Mouse (Mus musculus): ENCODE results near the gene Syngr1.

The Syngr1 gene

DNA sequence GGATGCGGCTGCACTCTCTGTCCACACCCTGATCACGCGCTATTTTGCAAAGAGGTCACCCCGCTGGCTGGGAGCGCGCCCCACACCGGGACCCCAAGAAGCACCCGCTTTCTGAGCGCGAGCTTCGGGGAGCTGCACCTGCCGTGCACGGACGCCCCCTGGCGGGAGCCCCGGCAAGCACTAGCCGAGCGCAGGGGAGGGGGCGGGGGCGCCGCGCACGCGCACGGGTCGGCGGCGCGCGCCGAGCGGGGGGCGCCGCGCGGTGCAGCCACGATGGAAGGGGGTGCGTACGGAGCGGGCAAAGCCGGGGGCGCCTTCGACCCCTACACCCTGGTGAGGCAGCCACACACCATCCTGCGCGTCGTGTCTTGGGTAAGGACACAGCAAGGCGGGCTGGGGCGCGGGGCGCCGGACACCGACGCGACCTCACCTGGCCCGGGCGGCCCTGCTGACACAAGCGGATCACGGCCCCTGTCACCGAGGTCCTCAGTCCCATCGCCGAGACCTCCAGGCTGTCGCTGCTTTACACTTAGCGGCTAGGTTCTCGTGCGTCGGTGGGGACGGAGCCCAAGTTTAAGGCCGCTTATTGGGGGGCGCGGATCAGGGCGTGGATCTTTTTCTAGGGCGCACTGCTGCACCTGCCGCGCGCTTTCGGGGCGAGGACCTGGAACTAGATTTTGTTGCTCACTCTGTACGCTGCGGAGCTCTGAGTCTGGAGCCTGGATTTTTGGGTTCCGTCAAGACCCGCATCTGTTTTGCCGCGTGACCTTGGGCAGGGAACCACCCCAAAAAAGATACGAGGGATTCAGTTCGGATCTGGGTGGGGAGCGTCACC, at the start of gene Syngr1, which contains the start of gene Rpl3:
Gene Syngr1 (plus strand): TSS at position 214 of the 835 bp plus-strand sequence.
Gene Rpl3 (minus strand): TSS at position 748 of the 835 bp plus-strand sequence.
- DNase-seq, result peak; percentile 60 to 68

DNA sequence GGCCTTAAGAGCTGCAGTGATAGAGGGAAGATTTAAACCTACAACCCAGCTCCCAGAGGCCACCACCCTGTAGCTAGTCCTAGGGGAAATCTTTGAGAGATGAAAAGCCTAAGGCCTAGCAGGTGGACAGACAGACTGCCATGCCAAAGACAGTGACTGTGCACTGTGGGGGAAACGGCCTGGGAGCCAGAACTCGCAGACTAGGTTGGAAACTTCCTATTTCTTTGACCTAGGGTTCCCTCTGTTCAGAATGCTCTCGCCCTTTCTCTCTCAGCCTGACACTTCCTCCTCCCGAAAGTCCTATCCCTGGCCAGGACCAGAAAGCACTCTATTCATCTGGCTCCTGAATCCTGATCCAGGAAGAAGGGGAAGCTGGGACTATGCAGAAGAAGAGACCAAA, 49.0 kb upstream of the Syngr1 start:
- no peak for DNase-seq

DNA sequence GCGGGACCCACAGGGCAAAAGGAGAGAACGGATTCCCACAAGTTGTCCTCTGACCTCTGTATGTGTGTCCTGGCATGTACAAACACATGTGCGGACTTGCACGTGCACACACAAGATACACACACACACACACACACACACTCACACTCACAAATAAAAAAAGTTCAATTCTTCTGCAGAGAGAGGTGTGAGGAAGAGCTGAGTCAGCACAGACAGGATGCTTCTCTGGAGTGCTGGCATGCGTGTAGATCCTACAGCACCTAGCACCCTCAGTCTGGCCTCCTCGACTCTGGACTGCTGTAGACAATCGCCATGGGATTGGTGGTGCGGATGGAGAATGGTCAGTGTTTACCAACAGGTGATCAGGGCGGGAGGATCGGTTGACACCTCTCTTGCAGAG, 46.9 kb upstream of the Syngr1 start:
- DNase-seq, result no peak

DNA sequence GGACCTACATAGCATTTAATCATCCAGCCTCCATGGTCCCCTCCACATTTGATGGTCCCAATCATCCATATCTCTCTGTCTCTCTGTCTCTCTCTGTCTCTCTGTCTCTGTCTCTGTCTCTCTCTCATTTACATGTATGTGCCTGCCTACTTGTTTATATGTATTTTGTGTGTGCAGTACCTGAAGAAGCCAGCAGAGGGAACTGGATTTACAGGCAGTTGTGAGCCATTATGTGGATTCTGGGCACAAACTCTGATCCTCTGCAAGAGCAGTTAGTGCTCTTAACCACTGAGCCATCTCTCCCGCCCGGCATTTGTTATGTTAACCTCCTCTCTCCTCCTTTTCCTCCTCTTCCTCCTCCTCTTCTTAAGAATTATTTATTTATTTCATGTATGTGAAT, 45.4 kb upstream of the Syngr1 start:
- no peak for DNase-seq

DNA sequence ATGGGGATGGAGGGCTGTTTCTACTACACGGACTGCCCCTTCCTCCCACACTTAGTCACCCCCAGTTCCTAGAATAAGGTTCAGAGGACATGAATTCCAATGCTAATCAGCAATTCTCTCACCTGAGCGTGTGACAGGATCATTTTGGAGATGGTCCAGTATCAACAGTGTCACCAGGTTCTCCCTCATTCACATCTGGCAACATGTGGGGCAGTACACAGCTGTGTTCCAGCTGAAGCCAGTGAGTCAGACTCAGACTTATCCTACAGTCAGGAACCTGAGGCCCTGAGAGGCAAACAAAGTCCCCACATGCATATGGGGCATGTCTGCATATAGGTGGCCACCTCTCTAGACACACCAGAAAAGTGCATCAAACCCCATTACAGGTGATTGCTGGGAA, 43.9 kb upstream of the Syngr1 start:
- DNase-seq, result no peak

DNA sequence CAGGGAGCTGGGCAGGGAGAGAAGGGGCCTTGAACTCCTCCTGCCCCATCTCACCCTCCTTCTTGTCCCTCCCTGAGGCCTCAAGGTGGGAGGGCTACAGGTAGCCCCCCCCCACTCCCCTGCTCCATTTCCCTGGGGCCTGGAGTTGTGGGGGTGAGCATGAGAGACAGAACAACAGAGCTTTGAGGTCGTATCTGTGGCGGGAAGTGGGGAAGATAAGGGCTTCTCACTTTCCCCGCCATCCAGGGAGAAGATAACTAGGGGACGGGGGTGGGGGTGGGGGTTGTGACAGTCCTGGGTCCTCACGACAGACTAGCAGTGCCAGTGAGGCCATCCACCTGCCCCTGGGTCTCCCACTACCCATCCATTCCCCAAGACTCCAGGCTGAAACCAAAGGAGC, 43.2 kb upstream of the Syngr1 start:
- DNase-seq, result no peak

DNA sequence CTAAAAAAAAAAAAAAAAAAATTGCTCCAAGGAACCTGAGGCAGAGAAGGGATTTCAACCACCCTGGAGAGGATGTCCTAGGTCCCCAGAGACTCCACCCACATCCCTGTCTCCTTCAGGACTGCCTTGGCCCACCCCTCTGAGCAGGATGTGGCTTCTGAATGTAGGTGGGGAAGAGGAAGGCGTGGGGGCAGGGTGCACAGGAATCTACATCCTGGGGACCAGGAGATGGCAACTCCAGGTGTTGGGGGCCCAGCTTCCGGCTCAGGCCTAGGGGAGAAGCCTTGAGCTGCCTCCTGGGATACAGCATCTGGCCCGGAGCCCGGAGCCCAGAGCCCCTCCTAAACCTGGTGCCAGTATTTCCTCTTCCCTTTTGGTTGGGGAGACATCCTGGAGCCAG, 41.0 kb upstream of the Syngr1 start:
- no peak for DNase-seq

DNA sequence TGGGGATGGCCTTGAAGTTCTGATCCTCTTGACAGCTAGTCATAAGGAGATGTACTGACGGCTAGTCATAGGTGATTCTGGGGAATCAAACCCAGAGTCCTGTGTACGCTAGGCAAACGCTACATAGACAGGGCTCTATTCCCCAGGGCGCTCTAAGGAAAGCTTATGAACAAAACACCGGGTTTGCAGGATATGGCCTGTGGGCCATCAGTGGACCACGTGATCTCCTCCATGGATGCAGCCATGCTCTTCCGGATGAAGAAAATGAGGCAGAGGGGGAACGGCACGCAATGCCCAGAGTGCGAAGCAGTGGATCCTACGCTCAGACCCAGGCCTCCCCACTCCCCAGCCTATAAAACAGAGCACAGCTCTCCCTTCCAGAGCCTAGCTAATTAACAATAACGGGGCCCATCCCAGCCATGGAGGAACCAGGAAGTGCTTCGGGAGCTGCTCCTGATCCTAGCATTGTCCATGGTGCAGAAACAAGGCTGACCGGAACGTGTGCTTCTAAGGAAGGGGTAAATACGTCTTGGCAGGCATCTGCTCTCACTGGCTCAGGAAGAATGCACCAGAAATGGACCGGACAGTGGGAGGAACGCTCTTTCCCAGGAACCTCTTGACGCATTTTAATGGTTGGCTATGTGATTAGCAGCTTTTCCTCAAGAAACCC, 39.9 kb upstream of the Syngr1 start:
- DNase-seq, result no peak

DNA sequence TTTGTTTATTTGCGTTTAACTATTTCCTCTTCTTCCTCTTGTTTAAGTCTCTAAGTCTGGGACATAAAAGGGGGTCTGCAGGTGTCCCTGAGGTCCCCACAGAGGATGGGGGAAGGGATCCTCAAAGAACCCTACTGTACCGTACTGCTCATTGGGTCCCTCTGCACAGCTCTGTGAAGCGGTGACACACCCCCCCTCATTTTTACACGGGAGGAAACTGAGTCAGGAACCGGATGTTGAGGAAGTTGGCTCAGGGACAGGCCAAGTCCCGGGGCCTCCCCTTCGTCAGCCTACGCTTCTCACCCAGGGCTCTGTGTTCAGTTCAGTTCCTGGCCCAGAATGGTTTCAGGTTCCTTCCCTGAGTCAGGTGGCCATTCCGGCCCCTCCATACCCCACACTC, 39.4 kb upstream of the Syngr1 start:
- DNase-seq, result no peak

DNA sequence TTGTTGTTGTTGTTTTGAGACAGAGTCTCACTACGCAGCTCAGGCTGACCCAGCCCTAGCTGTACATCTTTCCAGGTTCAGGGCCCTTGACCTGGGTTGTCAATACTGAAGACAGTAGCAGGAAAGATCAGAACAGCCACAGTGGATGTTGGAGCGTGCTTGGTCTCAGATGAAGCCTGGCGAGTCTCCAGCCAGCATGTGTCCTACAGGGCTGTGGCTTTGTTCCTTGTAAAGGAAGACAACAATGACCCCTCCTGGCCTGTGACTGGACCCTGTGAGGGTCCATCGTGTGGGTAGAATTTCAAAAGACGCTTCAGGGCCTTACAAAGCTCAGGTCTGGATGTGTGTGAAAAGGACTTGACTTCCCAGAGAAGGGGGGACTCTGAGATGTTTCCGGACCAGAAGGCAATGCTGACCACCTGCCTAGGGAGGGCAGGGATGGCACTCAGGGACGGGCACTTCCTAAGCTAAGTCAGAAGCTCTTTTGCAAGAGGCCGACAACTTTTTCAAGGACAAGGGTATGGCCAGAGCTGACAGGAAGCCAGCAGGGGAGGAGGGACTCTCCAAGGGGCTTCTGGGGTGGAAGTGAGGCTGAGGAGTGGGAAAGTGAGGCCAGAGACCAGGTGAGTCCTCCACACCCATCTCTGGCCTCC, 37.6 kb upstream of the Syngr1 start:
- no peak for DNase-seq

DNA sequence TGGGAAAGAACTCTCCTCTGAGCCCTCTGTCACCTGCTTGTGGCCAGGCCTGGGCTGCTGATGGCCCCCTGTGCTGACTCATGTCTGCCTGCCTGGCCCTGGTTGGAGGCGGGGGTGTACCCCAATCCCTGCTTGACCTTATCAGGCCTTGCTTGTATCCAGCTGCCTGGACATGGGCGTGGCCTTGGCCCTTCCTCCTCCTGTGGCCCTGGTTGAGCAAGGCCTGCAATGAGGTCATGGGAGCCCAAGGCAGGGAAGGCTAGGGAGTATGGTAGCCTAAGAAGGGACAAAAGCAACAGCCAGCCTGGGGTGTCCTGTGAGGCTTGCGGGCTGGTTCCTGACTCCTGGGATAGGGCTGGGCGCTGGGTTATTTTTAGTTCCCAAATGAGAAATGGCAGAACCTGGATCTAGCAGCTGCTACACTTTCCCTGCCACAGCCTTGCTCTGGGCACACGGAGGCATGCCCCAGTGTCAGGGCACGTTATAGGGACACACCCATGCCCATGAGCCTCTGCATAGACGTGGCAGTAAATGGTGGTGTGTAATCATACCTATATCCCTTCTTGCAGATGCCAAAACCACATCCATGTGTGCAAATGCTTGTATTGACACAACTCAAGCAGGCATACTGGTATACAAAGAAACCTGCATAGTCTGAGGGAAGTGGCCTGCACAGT, 37.0 kb upstream of the Syngr1 start:
- peak; percentile 77 to 84 for DNase-seq

DNA sequence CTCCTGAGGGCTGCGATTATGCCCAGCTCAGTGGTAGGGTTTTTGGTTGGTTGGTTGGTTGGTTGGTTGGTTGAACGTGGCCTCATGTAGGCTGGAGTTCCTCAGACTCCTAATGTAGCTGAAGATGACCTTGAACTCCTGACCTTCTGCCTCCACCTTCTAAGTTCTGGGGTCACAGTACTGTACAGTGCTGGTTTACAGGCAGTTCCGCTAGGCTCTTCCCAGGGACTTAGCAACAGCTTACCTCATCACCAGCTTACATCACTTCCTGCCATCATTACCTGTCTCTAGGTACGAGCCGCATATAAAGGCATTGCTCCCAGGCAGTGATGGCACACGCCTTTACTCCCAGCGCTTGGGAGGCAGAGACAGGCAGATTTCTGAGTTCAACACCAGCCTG, 33.0 kb upstream of the Syngr1 start:
- DNase-seq, result no peak

DNA sequence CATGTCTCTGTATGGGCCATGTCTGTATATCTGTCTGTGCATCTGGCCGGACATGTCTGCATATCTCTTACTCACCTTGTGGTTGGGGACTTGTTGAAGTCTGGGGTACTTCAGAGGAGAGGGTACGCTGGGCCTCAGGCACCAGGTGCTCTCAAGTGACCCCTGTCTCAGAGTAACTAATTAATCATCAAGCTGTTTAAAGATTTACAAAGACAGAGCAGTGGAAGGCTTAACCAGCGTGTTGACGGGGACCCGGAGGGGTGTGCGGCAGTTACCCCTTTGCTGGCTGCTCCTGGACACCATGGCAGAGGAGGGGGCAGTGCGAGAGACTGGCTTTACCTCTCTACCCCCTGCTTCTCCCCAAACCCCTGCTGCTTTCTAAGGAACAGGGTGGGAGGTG, 31.5 kb upstream of the Syngr1 start:
- DNase-seq, result no peak

DNA sequence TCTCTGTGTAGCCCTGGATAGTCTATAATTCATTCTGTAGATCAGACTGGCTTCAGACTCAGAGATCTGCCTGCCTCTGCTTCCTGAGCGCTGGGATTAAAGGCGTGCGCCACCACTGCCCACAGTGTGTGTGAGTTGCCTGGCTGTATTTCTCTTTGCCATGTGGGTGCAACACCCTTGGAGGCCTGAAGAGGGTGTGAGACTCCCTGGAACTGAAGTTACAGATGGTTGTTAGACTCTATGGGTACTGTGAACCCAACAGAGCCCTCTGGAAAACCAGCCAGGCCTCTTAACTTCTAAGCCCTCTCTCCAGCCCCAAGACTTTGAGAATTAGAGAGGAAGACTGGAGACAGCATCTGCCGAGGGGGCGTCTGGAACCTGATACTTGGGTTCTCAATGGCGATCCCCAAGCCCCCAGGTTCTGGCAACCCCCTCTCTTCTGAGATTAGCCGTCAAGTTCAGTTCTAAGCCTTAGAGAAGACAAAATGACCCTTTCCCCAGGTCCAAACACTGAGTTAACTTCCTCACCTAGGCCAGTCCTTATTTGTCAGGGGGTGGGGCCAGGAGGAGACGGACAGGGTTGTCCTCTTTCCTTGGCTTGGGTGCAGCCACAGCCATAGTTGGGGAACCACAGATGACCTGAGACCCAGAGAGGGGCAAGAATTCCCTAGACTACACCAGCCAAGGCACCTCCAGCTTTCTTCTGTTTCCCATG, 30.6 kb upstream of the Syngr1 start:
- no peak for DNase-seq

DNA sequence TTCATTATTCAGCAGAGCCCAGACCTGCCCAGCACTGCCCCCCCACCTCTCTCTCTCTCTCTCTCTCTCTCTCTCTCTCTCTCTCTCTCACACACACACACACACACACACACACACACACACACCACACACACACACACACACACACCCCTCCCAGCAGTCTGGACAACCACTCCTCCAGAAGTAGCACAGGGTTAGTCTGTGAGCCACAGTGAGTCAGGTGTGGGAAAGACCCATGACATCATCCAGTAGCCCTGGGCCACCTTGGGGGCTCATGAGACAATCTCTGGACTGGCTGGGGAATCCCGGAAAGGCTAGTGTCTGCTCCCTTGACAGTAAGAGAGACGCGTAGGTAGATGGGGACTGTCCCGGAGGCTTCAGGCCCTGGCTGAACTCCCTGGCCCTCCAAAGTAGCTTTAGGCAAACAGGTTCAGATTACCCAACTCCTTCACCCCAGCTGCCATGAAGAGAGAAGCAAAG, 30.0 kb upstream of the Syngr1 start:
- DNase-seq, result no peak

DNA sequence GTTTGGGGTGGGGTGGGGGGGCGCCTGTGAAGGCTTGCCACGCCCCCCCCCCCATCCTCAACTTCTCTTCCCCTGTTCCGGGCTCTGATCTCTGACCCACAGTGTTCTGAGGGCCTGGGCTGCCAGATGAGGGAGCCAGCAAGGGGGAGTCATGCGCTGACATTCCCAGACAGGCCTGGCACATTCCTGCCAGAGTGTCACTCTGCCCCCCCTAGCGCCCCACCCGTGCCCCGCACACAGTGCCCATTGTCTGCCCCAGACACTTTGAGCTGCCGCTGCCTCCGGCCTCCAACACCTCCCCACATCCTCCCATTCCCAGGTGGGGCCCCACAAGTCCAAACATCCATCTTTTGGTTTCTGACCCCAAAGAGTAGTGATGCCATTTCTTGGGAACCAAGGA, 28.8 kb upstream of the Syngr1 start:
- no peak for DNase-seq

DNA sequence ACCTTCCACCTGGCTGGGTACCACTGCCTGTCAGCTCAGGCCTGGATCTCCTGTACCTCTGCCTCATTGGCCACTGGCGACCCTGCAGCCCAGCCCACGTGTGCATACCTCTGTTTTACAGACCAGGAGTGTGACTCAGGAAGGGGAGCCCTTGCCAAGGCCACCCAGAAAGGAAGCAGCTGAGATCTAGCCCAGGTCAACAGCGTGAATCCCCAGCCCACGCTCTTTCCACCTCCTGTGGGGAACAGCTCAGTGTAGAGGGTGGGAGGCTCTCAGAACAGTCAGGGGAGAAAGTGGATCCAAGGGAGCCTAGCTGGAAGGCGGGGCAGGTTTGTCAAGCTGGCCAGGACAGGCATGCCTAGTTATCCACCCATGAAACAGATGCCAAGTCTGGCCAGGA, 28.3 kb upstream of the Syngr1 start:
- no peak for DNase-seq

DNA sequence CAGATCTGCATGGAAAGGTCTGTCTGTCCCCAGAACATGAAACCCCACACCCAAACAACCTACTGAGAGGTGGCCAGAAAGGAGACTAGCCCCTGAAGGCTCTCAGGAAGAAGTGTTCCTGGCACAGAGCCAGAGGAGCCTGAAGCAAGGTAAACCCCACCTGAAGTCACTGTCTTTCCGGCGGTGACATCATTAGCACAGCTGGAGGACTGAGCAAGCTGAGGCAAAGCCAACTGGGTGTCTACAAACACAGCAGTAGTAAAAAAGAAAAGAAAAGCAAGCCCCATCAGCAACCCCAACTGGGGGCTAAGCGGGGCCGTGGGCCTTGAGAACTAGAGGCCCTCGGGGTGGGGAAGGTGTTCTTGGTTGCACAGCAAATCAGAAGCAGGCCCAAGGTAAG, 26.2 kb upstream of the Syngr1 start:
- DNase-seq, result no peak

DNA sequence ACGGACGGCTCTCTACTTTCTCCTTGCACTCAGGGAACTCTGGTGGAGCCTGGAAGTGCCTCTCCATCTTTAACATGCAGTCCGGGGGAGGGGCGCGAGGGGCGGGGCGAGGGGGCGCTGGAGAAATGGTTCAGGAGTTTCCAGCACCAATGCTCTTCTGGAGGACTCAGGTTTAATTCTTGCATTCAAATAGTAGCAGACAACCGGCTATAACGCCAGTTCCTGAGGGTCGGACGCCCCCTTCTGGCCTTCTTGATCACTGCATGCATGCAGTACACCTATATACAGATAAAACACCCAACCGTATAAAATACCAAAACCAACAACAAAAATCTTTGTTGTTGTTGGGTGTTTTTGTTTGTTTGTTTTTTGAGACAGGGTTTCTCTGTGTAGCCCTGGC, 25.7 kb upstream of the Syngr1 start:
- peak; percentile 47 to 51 for DNase-seq

DNA sequence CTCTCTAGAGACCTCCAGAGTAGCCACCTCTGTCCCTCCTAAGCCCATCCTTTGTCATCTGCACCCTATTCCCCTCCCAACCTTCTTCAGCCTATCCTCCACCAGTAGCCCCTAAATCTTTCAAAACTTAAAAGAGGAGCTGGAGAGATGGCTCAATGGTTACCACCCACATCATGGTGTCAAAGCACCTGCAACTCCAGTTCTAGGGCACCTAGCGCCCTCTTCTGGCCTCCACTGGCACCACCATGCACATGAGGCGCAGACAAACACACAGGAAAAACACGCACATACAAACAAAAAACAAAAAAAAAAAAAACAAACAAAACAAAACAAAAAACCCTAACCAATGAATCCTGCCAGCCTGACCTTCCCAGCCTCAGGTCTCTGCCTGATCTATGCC, 24.6 kb upstream of the Syngr1 start:
- DNase-seq, result no peak

DNA sequence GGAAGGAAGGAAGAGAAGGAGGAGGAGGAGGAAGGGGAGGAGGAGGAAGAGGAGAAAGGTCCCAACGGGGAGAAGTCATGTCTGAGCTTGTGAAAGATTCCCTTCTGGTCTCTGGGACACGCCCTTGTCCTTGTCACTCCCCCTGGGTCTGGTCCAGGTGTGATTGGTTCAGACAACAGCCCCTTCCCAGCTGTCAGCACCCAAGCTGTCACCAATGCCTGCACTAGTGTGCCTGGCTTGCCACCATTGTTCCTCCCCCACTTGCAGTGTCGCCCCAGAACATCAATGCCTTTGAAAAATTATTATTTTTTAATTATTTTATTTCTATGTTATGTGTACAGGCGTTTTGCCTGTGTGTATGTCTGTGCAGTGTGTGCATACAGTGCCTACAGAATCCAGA, 22.0 kb upstream of the Syngr1 start:
- no peak for DNase-seq

DNA sequence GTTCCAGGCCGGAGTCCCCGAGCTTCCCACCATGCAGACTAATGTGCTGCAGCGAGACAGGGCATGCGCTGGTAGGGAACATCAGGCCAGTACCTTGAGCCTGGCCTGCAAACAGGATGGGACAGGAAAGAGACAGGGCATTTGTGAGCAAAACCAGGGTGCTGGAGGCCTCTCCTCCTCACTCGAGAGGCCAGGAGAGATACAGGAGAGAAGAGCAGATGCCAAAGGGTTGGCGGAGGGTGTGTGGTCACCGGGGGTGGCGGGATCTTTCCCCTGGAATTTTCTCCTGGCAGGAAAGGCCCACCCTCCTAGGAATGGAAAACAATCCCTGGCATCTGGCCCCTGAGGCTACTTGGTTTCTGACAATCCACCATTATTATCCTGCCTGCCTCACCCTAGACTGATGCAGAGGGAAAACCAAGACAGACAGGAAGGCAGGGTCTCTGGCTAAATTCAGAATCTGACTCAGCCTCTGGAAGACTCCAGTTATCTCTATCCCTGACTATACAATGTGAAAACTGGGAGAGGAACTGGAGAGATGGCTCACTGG, 21.0 kb upstream of the Syngr1 start:
- no peak for DNase-seq

Measured in lung, adult 18-20 months (tissue).